Mouse (Mus musculus) embryonic facial prominence, embryonic 10.5 days (tissue): ENCODE results near the gene Plekha4. TPM values are rescaled to one million over a fixed set of nuclear protein-coding genes. Genes with fewer than 3 reads are reported as not detected.
"Not testable (repeated sequence)": the region's sequence is repeated elsewhere in the genome, so short reads cannot be mapped to it uniquely, and the experiment has no call there.

Experiments
- DNase-seq: peaks from one replicate; pipeline ENCODE4 v3.0.0-alpha.2; 2017; ENCODE audit warnings: low spot score
- H3K27ac ChIP-seq: fragments of 300-500 bp; sonication (generic); replicated peaks from 2 replicates; pipeline ENCODE4 v1.5.1; 2016; ENCODE audit warnings: mild to moderate bottlenecking
- H3K27me3 ChIP-seq: fragments of 300-500 bp; sonication (generic); replicated peaks from 2 replicates; pipeline ENCODE4 v1.6.1; 2016; ENCODE audit warnings: low read depth, mild to moderate bottlenecking; ENCODE audit not compliant: poor library complexity, severe bottlenecking
- H3K36me3 ChIP-seq: fragments of 300-500 bp; sonication (generic); replicated peaks from 2 replicates; pipeline ENCODE4 v1.6.1; 2016; ENCODE audit warnings: mild to moderate bottlenecking, moderate library complexity
- H3K4me1 ChIP-seq: fragments of 300-500 bp; sonication (generic); 2 replicates; pipeline ENCODE4 v1.6.1; 2016
- H3K4me3 ChIP-seq: fragments of 300-500 bp; sonication (generic); 2 replicates; pipeline ENCODE4 v1.5.1; 2016; ENCODE audit warnings: mild to moderate bottlenecking, moderate library complexity
- H3K9me3 ChIP-seq: fragments of 300-500 bp; sonication (generic); 2 replicates; pipeline ENCODE4 v1.6.1; 2016; ENCODE audit warnings: mild to moderate bottlenecking
- WGBS: fragments of 180-500 bp; shearing (Covaris S2); methylation state at CpG from one replicate; pipeline ENCODE4 v1.1.7; 2016; 5-methylcytosine and 5-hydroxymethylcytosine counted together
- polyA plus RNA-seq: library from polyadenylated mRNA; unstranded; fragments of >200 nt; fragmentation: Nextera tagmentation; extraction: Ambion mirVana; gene quantifications from 2 replicates; pipeline ENCODE4 v1.2.1, GENCODE M21; 2016

Plekha4 gene
- polyA plus RNA-seq, 1 experiment from 2014 or later, result 1.9 TPM

GRCm38 (mm10) chr7:45509912-45510787 lies 16.0 kb upstream of the Plekha4 start, which contains the start of gene Nucb1:
Gene Nucb1 (minus strand): TSS chr7:45510406.
- H3K4me3 ChIP-seq, result peak within 1 kb of the TSS; percentile 84
- no peaks in the 10 kb centered on the region for H3K9me3 ChIP-seq
- DNase-seq, result peak; percentile 92
- no peaks in the 10 kb centered on the region for H3K27me3 ChIP-seq
- H3K27ac ChIP-seq, result peak within 1 kb of the TSS; percentile 93
- peaks cover 28% of the 10 kb centered on the region for H3K36me3 ChIP-seq
- WGBS, result under 1% methylated on average over 44 of the region's 44 CpGs
- H3K4me1 ChIP-seq, result peaks cover 31% of the 10 kb centered on the region

DNA sequence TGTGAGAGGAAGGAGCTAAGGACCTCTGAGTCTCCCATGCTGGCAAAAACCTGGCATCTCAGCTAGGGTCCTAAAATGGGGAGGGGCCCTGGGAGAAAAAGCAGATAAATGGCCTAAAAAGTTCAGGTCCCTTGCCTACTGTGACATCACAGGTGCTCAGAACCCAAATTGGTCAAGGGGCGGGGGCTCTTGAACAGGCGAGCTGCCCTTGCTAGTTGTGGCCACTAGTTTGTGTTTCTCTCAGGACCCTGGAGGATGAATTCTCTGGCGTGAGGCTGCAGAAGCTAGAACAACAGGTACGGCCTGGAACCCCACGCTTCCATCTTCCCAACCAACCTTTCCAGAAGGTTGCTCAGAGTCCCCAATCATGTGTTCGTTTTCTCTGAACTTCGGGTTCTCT lies 11.7 kb upstream of the Plekha4 start:
- Histone ChIP-seq H3K36me3 (no peaks in the 10 kb centered on the region), H3K27ac (no peak overlapping the region; the same call in 1 of the 2 replicates), H3K9me3 (no peaks in the 10 kb centered on the region), H3K4me1 (peaks cover 29% of the 10 kb centered on the region), H3K27me3 (no peaks in the 10 kb centered on the region), H3K4me3 (no peak overlapping the region)
- WGBS, result 81% methylated on average over 7 of the region's 7 CpGs
- DNase-seq, result no peak

DNA sequence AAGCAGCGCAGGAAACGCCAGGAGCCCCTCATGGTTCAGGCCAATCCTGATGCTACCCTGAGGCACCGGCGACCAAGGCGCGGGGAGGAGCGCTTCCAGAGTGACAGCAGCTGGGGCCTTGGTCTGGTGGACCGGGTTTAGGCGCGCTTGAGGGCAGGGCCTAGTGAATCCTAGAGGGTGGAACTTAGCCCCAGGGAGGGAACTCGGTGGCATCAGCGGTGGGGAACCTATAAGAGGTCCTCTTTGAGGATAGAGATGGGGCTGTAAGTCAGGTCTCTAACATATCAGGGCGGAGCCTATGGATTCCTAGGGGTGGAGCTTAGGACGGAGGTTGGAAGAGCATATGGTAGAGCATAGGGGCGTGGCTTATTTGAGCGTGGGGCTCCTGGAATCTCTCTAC lies 10.7 kb upstream of the Plekha4 start:
- no peaks in the 10 kb centered on the region for H3K9me3 ChIP-seq
- DNase-seq, result peak; percentile 66
- peak overlapping the region; percentile 31 for H3K4me3 ChIP-seq
- 23% methylated on average over 16 of the region's 16 CpGs for WGBS
- H3K4me1 ChIP-seq, result peaks cover 23% of the 10 kb centered on the region
- peak overlapping the region; percentile 66 for H3K27ac ChIP-seq
- H3K27me3 ChIP-seq, result no peaks in the 10 kb centered on the region
- H3K36me3 ChIP-seq, result no peaks in the 10 kb centered on the region

DNA sequence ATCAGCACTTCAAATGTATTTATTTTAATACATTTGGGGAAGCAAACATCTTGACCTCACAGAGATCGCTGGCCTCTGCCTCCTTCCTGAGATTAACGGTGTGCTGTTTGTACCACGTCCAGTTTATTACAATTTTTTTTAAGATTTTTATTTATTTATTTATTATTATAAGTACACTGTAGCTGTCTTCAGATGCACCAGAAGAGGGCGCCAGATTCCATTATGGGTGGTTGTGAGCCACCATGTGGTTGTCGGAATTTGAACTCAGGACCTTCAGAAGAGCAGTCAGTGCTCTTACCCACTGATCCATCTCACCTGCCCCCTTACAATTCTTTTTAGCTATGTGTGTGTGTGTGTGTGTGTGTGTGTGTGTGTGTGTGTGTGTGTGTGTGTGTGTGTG lies 9.3 kb upstream of the Plekha4 start:
- not testable (repeated sequence) for H3K27ac ChIP-seq, H3K4me3 ChIP-seq, DNase-seq, H3K27me3 ChIP-seq, H3K9me3 ChIP-seq, H3K36me3 ChIP-seq
- WGBS, result 70% methylated on average over 5 of the region's 5 CpGs
- peaks cover 24% of the 10 kb centered on the region for H3K4me1 ChIP-seq

DNA sequence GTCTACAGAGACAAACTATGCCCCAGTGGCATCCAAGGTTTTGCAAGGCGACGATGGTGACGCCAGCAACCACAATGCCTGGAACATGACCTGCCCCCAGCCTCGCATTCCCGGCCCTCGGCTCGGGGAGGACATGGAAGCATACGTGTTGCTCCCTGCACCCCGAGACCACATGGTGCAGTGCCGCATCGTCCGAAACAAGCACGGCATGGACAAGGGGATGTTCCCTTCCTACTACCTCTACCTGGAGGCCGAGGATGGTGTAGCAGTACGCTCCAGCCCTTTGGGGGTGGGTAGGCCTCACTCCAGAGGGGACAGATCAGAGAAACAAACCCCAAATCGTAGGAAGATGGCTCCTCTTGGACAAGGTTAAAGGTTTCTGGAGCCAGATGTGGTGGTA lies 7.5 kb upstream of the Plekha4 start:
- WGBS, result 92% methylated on average over 16 of the region's 16 CpGs
- Histone ChIP-seq H3K4me1 (peaks cover 38% of the 10 kb centered on the region), H3K9me3 (no peaks in the 10 kb centered on the region), H3K27ac (no peak overlapping the region), H3K36me3 (peaks cover 11% of the 10 kb centered on the region), H3K4me3 (no peak overlapping the region), H3K27me3 (no peaks in the 10 kb centered on the region)
- DNase-seq, result no peak

DNA sequence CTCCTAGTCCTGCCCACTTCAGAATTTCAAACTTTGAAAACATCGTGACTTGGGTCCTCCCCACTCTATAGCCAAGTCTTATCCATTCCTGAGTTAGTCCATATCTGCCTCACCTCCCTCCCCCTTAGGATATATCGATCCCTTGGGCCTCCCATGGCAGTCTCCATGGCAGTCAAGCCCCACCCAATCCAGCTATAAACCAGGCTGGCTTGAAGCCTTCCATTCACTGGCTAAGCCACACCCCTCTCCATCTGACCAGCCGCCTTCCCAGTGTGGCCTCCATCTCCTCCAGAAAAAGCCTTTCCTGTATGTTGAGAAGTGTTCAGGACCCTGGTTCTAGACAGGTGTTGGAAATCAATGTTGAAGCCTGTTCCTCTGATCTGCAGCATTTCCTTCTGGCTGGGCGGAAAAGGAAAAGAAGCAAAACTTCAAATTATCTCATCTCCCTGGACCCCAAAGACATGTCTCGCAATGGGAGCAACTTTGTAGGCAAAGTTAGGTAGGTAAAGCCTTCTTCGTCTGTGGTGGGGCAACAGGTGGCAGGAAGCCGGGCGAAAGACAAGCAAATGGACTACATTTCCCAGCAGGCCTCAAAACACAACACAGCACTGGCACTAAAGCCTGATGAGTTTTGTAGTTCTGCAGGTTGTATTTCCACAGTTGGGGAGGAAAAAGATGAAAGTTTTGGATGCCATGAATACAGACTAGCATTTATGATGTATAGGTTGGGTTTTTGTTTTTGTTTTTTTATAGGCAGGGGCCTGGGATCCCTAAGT lies 6.6 kb upstream of the Plekha4 start:
- Histone ChIP-seq H3K4me1 (peaks cover 40% of the 10 kb centered on the region), H3K9me3 (no peaks in the 10 kb centered on the region), H3K36me3 (peaks cover 19% of the 10 kb centered on the region), H3K4me3 (no peak overlapping the region), H3K27me3 (no peaks in the 10 kb centered on the region), H3K27ac (no peak overlapping the region)
- 80% methylated on average over 8 of the region's 8 CpGs for WGBS
- no peak for DNase-seq

DNA sequence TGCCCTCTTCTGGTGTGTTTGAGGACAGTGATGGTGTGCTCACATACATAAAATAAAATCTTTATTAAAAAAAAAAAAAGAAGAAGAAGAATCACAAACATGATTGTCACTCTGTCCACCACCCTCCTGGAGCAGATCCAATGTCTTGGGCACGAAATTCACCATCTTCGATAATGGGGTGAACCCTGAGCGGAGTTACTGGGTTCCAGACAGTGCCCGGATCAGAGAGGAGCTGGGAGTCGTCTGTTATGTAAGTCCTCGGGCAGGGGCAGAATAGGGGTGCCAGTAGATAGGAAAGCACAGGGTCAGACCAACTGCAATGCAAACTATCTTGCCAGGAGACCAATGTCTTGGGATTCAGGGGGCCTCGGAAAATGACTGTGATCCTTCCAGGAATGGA lies 5.5 kb upstream of the Plekha4 start:
- Histone ChIP-seq H3K4me3 (no peak overlapping the region), H3K36me3 (peaks cover 22% of the 10 kb centered on the region), H3K9me3 (no peaks in the 10 kb centered on the region), H3K27ac (no peak overlapping the region), H3K4me1 (peaks cover 40% of the 10 kb centered on the region), H3K27me3 (no peaks in the 10 kb centered on the region)
- 93% methylated on average over 7 of the region's 7 CpGs for whole genome bisulfite sequencing
- no peak for DNase-seq

DNA sequence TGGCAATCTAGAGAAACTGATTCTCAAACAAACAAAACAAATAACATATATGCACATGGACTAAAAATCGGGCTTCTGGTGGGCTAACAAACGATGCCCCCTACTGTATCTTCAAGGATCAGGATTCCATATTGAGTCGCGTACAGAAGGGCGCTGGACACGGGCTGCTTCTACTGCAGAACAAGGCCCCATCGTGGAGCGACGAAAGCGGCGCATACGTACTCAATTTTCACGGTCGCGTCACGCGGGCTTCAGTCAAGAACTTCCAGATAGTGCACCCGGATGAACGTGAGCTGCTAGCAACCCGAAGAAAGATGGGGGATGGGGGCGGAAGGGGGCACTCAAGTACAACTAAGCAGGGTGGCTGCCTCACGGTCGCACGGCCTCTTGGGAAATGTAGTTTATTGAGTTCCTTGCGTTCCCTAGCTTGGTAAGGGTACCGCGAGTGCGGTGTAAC lies 4.4 kb upstream of the Plekha4 start:
- WGBS, result under 1% methylated on average over 28 of the region's 28 CpGs

DNA sequence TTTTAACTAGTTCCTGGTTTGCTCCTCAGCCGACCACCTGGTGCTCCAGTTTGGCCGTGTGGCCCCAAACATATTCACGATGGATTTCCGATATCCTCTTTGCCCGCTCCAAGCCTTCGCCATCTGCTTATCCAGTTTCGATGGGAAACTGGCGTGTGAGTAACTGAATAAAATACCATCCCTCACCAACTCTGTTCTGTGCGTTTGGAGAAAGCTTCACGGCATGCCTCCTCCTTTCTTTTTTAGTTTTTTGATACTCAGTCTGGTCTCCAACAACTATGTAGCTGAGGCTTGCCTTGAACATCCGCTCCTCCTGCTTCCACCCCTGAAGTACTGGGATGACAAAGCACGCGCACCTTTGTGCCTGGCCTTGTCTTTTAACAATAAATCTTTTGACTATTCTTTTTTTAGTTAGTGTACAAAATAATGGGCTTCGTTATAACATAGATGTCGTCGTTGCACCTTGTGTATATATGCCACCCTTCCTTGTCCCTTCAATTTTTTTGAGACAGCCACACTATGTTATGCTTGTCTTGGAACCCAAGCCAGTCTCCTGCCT lies 3.9 kb upstream of the Plekha4 start:
- DNase-seq, result no peak
- Histone ChIP-seq H3K4me3 (peak overlapping the region; percentile 67), H3K36me3 (peaks cover 22% of the 10 kb centered on the region), H3K27ac (peak overlapping the region; percentile 92), H3K9me3 (no peaks in the 10 kb centered on the region), H3K27me3 (no peaks in the 10 kb centered on the region), H3K4me1 (peaks cover 33% of the 10 kb centered on the region)
- 56% methylated on average over 16 of the region's 16 CpGs for WGBS

More for the DNA sequence above, 4.4 kb upstream of the Plekha4 start:
- peaks cover 22% of the 10 kb centered on the region for H3K36me3 ChIP-seq
- peak; percentile 90 for DNase-seq
- no peaks in the 10 kb centered on the region for H3K9me3 ChIP-seq
- H3K27me3 ChIP-seq, result no peaks in the 10 kb centered on the region
- peak overlapping the region; percentile 67 for H3K4me3 ChIP-seq
- peaks cover 33% of the 10 kb centered on the region for H3K4me1 ChIP-seq
- H3K27ac ChIP-seq, result peak overlapping the region; percentile 92

- Histone ChIP-seq H3K9me3 (no peaks in the 10 kb centered on the region), H3K4me1 (peaks cover 33% of the 10 kb centered on the region), H3K36me3 (peaks cover 22% of the 10 kb centered on the region), H3K4me3 (peak overlapping the region; percentile 35; the same call in 1 of the 2 replicates), H3K27ac (no peak overlapping the region), H3K27me3 (no peaks in the 10 kb centered on the region)
- DNase-seq, result no peak
- 70% methylated on average over 18 of the region's 18 CpGs for WGBS
Measured at GRCm38 (mm10) chr7:45522957-45523676, 3.0 kb upstream of the Plekha4 start.

DNA sequence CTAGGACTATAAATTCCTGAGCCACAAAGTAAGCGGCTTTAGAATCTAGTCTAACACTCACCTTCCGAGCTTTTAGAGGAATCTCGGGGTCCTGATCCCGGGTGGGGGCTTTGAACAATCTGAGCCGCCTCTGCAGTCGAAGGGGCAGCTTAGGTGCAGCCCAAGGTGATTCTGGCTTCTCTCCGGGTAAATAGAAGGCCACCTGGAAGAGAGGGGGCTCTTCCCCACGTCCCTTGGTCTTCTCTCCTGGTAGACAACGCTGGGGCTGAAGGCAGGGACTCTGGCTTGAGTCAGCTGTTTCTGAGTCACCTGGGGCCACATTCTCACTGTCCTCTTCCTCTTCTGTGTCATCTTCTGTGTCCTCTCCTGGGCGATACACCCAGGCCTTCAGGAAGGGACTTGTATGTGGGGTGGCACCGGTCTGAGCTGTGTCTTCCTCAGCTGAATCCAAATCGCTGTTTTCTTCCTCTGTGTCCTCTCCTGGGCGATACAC lies 2.4 kb upstream of the Plekha4 start:
- no peak overlapping the region for H3K27ac ChIP-seq
- WGBS, result 86% methylated on average over 13 of the region's 13 CpGs
- peaks cover 22% of the 10 kb centered on the region for H3K36me3 ChIP-seq
- peaks cover 33% of the 10 kb centered on the region for H3K4me1 ChIP-seq
- no peaks in the 10 kb centered on the region for H3K9me3 ChIP-seq
- no peak for DNase-seq
- peak overlapping the region; percentile 35 for H3K4me3 ChIP-seq
- H3K27me3 ChIP-seq, result no peaks in the 10 kb centered on the region
